Mouse (Mus musculus): ENCODE measurements around the gene Myh7. TPM values are rescaled to one million over a fixed set of nuclear protein-coding genes. Genes with fewer than 3 reads are reported as not detected.
"Not testable (repeated sequence)": the region's sequence is repeated elsewhere in the genome, so short reads cannot be mapped to it uniquely, and the experiment has no call there.

The Myh7 gene
- polyA plus RNA-seq, 1 experiment from 2014 or later = 13.1 TPM

DNA sequence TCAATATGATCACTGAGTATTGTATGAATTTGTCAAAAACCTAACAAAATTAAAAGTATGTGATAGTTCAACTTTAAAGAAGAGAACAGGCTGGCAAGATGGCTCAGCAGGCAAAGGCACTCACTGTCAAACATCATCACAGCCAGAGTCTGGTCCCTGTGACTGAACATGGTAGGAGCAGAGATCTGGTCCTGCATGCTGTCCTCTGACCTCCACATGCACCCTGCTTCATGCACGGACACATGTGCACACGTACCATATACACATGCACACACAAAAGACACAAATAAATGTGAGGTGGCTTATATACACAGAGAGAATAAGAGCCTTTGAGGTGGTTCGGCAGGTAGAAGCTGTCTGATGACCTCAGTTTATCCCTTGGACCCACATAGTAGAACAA lies 38.9 kb downstream of the Myh7 start:
- H3K36me3 ChIP-seq (replicated peaks; ENCODE audit: control insufficient read depth, insufficient read depth, low read depth, low read length) = no peaks in the 10 kb centered on the region
- no peaks in the 10 kb centered on the region for H3K9me3 ChIP-seq (replicated peaks; ENCODE audit: control insufficient read depth, low read length)
- no peak overlapping the region for H3K9ac ChIP-seq (replicated peaks; ENCODE audit: low read length)
- no peaks in the 10 kb centered on the region for H3K4me1 ChIP-seq (ENCODE audit: control insufficient read depth, insufficient read depth, low read length)
- DNase-seq (ENCODE audit: low spot score) (no peak), ATAC-seq (replicated peaks; ENCODE audit: insufficient number of reproducible peaks, low FRiP score, low TSS enrichment, low read depth) (no peak)
- WGBS = 83% methylated on average over 3 of the region's 3 CpGs
- H3K4me2 ChIP-seq (ENCODE audit: low read depth, low read length) = no peak overlapping the region
- H3K27me3 ChIP-seq (ENCODE audit: control insufficient read depth, insufficient read depth, low read length) = no peaks in the 10 kb centered on the region
- no peak overlapping the region for H3K4me3 ChIP-seq (ENCODE audit: low read depth, low read length)
- H3K27ac ChIP-seq (replicated peaks; ENCODE audit: low read depth, low read length) = no peak overlapping the region

DNA sequence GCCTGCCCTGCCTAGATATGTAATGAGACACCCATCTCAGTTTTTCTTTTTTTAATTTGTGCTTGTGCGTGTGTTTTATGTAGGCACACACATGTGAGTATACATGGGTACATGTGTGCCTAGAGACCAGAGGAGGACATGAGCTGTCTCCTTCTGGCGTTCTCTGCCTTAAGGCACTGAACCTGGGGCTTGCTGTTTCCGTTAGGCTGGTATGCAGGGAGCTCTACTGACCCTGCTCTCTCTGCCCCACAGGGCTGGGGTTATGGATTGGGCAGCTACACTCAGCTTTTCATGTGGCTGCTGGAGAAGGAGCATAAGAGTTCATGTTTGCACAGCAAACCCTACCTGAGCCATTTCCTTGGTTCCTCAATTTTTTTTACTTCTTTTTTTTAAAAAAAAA lies 40.0 kb downstream of the Myh7 start:
- 76% methylated on average over 3 of the region's 3 CpGs for WGBS

DNA sequence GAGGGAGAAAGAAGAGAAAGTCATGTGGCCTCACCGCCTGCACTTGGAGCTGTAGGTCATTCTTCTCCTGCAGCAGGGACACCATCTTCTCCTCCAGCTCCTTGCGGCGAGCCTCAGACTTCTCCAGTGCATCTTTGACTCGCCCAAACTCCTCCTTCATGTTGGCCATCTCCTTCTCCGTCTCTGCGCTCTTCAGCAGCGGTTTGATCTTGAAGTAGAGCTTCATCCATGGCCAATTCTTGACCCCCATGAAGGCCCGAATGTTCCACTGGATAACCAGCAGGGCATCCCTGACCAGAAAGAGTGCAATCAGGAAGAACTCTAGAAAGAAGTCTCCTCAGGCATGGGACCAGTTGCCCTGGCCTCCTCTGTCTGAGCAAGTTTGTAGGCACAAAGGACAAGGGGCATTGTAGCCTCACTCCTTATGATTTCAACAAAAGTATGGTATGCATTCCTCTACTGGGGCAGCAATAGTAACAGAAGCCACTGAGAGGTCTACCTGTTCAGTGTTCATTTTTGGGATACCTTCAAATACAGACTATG lies 40.7 kb downstream of the Myh7 start:
- no peak for DNase-seq (ENCODE audit: low spot score)
- Histone ChIP-seq H3K9ac (replicated peaks; ENCODE audit: low read length) (no peak overlapping the region), H3K36me3 (replicated peaks; ENCODE audit: control insufficient read depth, insufficient read depth, low read depth, low read length) (no peaks in the 10 kb centered on the region)

More for the DNA sequence above, 40.0 kb downstream of the Myh7 start:
- Histone ChIP-seq H3K27ac (replicated peaks; ENCODE audit: low read depth, low read length) (no peak overlapping the region), H3K4me2 (ENCODE audit: low read depth, low read length) (no peak overlapping the region), H3K4me3 (ENCODE audit: low read depth, low read length) (no peak overlapping the region), H3K9me3 (replicated peaks; ENCODE audit: control insufficient read depth, low read length) (no peaks in the 10 kb centered on the region), H3K27me3 (ENCODE audit: control insufficient read depth, insufficient read depth, low read length) (no peaks in the 10 kb centered on the region), H3K4me1 (ENCODE audit: control insufficient read depth, insufficient read depth, low read length) (no peaks in the 10 kb centered on the region), H3K9ac (replicated peaks; ENCODE audit: low read length) (no peak overlapping the region), H3K36me3 (replicated peaks; ENCODE audit: control insufficient read depth, insufficient read depth, low read depth, low read length) (no peaks in the 10 kb centered on the region)
- DNase-seq (ENCODE audit: low spot score) = no peak
- no peak for ATAC-seq (replicated peaks; ENCODE audit: insufficient number of reproducible peaks, low FRiP score, low TSS enrichment, low read depth)

DNA sequence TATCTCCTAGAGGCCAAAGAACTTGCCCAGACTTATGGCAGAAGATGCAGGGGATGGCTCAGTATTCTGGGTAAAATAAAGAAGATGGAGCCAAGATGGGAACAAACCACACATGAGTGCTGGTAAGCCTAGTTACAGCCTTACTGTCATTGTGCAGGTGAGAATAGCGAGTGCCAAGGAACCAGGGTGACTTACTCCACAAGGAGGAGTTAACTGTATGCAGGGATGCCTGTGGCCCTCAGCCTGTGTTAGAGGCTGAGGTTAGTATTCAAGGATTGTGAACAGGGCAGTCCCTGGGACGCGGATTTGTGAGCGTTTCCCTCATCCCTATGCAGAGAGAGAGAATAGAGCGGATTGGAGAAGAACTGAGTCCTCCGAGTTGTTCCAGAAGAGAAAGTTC lies 42.8 kb downstream of the Myh7 start:
- H3K9me3 ChIP-seq (replicated peaks; ENCODE audit: control insufficient read depth, low read length) = no peaks in the 10 kb centered on the region
- no peak overlapping the region for H3K9ac ChIP-seq (replicated peaks; ENCODE audit: low read length)
- H3K27me3 ChIP-seq (ENCODE audit: control insufficient read depth, insufficient read depth, low read length) = no peaks in the 10 kb centered on the region
- H3K4me3 ChIP-seq (ENCODE audit: low read depth, low read length) = no peak overlapping the region
- ATAC-seq (replicated peaks; ENCODE audit: insufficient number of reproducible peaks, low FRiP score, low TSS enrichment, low read depth) (no peak), DNase-seq (ENCODE audit: low spot score) (no peak)
- WGBS = 86% methylated on average over 6 of the region's 6 CpGs
- H3K36me3 ChIP-seq (replicated peaks; ENCODE audit: control insufficient read depth, insufficient read depth, low read depth, low read length) = no peaks in the 10 kb centered on the region
- H3K4me2 ChIP-seq (ENCODE audit: low read depth, low read length) = no peak overlapping the region
- no peak overlapping the region for H3K27ac ChIP-seq (replicated peaks; ENCODE audit: low read depth, low read length)
- no peaks in the 10 kb centered on the region for H3K4me1 ChIP-seq (ENCODE audit: control insufficient read depth, insufficient read depth, low read length)

More for the DNA sequence above, 40.7 kb downstream of the Myh7 start:
- Histone ChIP-seq H3K4me1 (ENCODE audit: control insufficient read depth, insufficient read depth, low read length) (no peaks in the 10 kb centered on the region), H3K4me3 (ENCODE audit: low read depth, low read length) (no peak overlapping the region), H3K4me2 (ENCODE audit: low read depth, low read length) (no peak overlapping the region), H3K27ac (replicated peaks; ENCODE audit: low read depth, low read length) (no peak overlapping the region), H3K9me3 (replicated peaks; ENCODE audit: control insufficient read depth, low read length) (no peaks in the 10 kb centered on the region), H3K27me3 (ENCODE audit: control insufficient read depth, insufficient read depth, low read length) (no peaks in the 10 kb centered on the region)
- no peak for ATAC-seq (replicated peaks; ENCODE audit: insufficient number of reproducible peaks, low FRiP score, low TSS enrichment, low read depth)
- WGBS = 84% methylated on average over 8 of the region's 8 CpGs

DNA sequence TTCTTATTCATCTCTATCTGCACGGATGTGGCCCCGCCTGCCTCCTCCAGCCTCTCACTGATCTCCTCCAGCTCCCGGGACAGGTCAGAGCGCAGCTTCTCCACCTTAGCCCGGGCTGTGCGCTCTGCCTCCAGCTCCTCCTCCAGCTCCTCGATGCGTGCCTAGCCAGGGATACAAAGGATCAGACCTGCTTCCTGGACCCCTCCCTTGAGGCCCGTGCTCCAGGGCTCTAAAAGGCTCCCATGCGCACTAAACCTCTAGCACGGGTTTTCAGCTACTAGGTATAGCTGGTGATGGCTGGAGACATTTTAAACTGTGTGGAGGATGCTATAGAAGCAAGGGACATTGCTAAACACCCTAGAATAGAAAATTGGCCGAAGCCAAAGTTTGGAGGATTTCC lies 43.9 kb downstream of the Myh7 start:
- no peaks in the 10 kb centered on the region for H3K27me3 ChIP-seq (ENCODE audit: control insufficient read depth, insufficient read depth, low read length)
- no peak overlapping the region for H3K4me3 ChIP-seq (ENCODE audit: low read depth, low read length)
- no peaks in the 10 kb centered on the region for H3K9me3 ChIP-seq (replicated peaks; ENCODE audit: control insufficient read depth, low read length)
- no peaks in the 10 kb centered on the region for H3K36me3 ChIP-seq (replicated peaks; ENCODE audit: control insufficient read depth, insufficient read depth, low read depth, low read length)
- no peak overlapping the region for H3K27ac ChIP-seq (replicated peaks; ENCODE audit: low read depth, low read length)
- ATAC-seq (replicated peaks; ENCODE audit: insufficient number of reproducible peaks, low FRiP score, low TSS enrichment, low read depth) (no peak), DNase-seq (ENCODE audit: low spot score) (no peak)
- no peaks in the 10 kb centered on the region for H3K4me1 ChIP-seq (ENCODE audit: control insufficient read depth, insufficient read depth, low read length)
- H3K4me2 ChIP-seq (ENCODE audit: low read depth, low read length) = no peak overlapping the region
- WGBS = 61% methylated on average over 12 of the region's 12 CpGs
- no peak overlapping the region for H3K9ac ChIP-seq (replicated peaks; ENCODE audit: low read length)

DNA sequence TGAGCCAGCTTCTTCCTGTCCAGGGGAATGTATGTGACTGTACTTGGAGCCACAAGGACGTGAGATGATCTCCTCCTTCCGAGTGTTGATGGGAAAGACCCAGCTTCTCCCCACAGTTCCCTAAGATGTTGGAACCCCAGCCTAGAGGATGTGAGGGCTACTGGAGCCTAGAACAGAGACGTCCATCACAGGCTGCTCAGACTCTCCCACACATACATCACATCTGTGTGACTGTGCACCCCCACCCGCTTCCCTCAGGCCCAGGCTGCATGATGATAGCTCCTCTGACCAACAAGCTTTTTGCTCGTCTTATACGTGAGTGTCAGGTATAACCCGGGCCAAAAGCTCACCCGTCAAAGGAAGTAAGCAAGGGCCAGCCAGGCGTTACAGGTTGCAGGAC lies 45.6 kb downstream of the Myh7 start:
- Histone ChIP-seq H3K4me2 (ENCODE audit: low read depth, low read length) (no peak overlapping the region), H3K36me3 (replicated peaks; ENCODE audit: control insufficient read depth, insufficient read depth, low read depth, low read length) (no peaks in the 10 kb centered on the region), H3K9me3 (replicated peaks; ENCODE audit: control insufficient read depth, low read length) (no peaks in the 10 kb centered on the region), H3K9ac (replicated peaks; ENCODE audit: low read length) (no peak overlapping the region), H3K27me3 (ENCODE audit: control insufficient read depth, insufficient read depth, low read length) (no peaks in the 10 kb centered on the region), H3K4me1 (ENCODE audit: control insufficient read depth, insufficient read depth, low read length) (no peaks in the 10 kb centered on the region), H3K27ac (replicated peaks; ENCODE audit: low read depth, low read length) (no peak overlapping the region), H3K4me3 (ENCODE audit: low read depth, low read length) (no peak overlapping the region)
- WGBS = 87% methylated on average over 9 of the region's 9 CpGs
- DNase-seq (ENCODE audit: low spot score) = no peak
- no peak for ATAC-seq (replicated peaks; ENCODE audit: insufficient number of reproducible peaks, low FRiP score, low TSS enrichment, low read depth)

DNA sequence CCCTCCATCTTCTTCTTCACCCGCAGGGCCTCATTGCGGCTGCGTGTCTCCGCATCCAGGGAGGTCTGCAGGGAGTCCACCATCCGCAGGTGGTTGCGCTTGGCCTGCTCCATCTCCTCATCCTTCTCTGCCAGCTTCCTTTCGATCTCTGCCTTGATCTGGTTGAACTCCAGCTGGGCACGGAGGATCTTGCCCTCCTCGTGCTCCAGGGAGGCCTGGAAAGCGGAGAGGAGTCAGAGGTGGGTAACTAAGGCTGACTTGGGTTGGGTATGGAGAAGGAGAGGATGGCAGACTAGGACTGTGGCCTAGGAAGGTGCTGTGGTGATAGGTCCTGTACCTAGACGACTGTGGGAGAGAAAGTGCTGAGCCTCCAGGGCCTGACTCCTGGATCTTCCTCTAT lies 47.4 kb downstream of the Myh7 start:
- not testable (repeated sequence) for ATAC-seq (replicated peaks; ENCODE audit: insufficient number of reproducible peaks, low FRiP score, low TSS enrichment, low read depth); H3K4me1 ChIP-seq (ENCODE audit: control insufficient read depth, insufficient read depth, low read length); H3K4me3 ChIP-seq (ENCODE audit: low read depth, low read length); H3K27ac ChIP-seq (replicated peaks; ENCODE audit: low read depth, low read length); H3K4me2 ChIP-seq (ENCODE audit: low read depth, low read length); DNase-seq (ENCODE audit: low spot score); H3K27me3 ChIP-seq (ENCODE audit: control insufficient read depth, insufficient read depth, low read length); H3K9ac ChIP-seq (replicated peaks; ENCODE audit: low read length); H3K9me3 ChIP-seq (replicated peaks; ENCODE audit: control insufficient read depth, low read length); H3K36me3 ChIP-seq (replicated peaks; ENCODE audit: control insufficient read depth, insufficient read depth, low read depth, low read length)
- WGBS = 87% methylated on average over 8 of the region's 11 CpGs

DNA sequence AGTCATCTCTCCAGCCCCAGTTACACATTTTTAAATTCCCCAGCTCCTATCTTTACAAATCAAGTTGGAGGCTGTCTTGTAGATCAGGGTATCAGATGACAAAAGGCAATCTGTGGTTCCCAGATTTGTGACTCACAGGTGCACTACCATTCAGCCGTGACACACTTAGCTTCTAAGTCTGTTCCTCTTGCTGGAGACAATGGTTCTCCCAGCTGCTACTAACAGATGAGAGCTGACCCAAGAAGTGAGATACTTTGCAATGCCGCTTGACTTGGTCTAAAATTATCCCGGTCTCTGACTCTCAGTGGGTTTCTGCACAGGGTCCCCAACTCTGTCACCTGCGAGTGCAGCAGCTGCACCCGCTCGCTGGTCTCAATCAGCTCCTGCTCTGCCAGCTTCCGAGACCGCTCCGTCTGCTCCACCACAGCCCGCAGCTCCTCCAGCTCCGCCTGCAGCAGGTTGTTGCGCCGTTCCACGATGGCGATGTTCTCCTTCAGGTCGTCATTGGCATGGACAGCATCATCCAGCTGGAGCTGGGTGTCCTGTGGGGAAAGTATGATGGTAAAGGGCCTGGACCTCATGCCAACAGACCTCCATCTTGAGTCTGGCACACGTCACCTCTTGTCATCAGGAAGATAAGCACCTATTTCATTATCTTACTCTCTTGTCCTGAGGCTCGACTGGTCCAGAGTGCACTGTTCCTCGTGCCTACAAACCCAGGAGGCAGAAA lies 48.3 kb downstream of the Myh7 start:
- no peaks in the 10 kb centered on the region for H3K27me3 ChIP-seq (ENCODE audit: control insufficient read depth, insufficient read depth, low read length)
- no peak overlapping the region for H3K4me3 ChIP-seq (ENCODE audit: low read depth, low read length)
- ATAC-seq (replicated peaks; ENCODE audit: insufficient number of reproducible peaks, low FRiP score, low TSS enrichment, low read depth) (no peak), DNase-seq (ENCODE audit: low spot score) (no peak)
- H3K4me1 ChIP-seq (ENCODE audit: control insufficient read depth, insufficient read depth, low read length) = no peaks in the 10 kb centered on the region
- no peak overlapping the region for H3K27ac ChIP-seq (replicated peaks; ENCODE audit: low read depth, low read length)
- H3K4me2 ChIP-seq (ENCODE audit: low read depth, low read length) = no peak overlapping the region
- H3K9me3 ChIP-seq (replicated peaks; ENCODE audit: control insufficient read depth, low read length) = no peaks in the 10 kb centered on the region
- H3K36me3 ChIP-seq (replicated peaks; ENCODE audit: control insufficient read depth, insufficient read depth, low read depth, low read length) = no peaks in the 10 kb centered on the region
- H3K9ac ChIP-seq (replicated peaks; ENCODE audit: low read length) = no peak overlapping the region
- 84% methylated on average over 19 of the region's 19 CpGs for WGBS
